Mouse (Mus musculus) forebrain, embryonic 12.5 days (tissue): ENCODE measurements at regions not wholly inside any gene's neighbourhood (a gene's known extent, or its start where the extent isn't known, plus 50 kb on each side); places are given as distances from the start of the nearest gene placed in this dataset.

Source experiments
- ATAC-seq: fragments of 200-750 bp; cut with Nextera tagmentation; 2 replicates; pipeline ENCODE4 v1.8.0; 2017; ENCODE audit warnings: moderate TSS enrichment; ENCODE audit not compliant: low FRiP score
- H3K27ac ChIP-seq: fragments of 300-500 bp; sonication (generic); 2 replicates; pipeline ENCODE4 v1.5.1; 2016; ENCODE audit warnings: mild to moderate bottlenecking
- H3K27me3 ChIP-seq: fragments of 300-500 bp; sonication (generic); 2 replicates; pipeline ENCODE4 v1.6.1; 2016; ENCODE audit warnings: mild to moderate bottlenecking
- H3K36me3 ChIP-seq: fragments of 300-500 bp; sonication (generic); replicated peaks from 2 replicates; pipeline ENCODE4 v1.6.1; 2016; ENCODE audit warnings: mild to moderate bottlenecking
- H3K4me1 ChIP-seq: fragments of 300-500 bp; sonication (generic); 2 replicates; pipeline ENCODE4 v1.6.1; 2016
- H3K4me2 ChIP-seq: fragments of 300-500 bp; sonication (generic); 2 replicates; pipeline ENCODE4 v1.6.1; 2016; ENCODE audit warnings: mild to moderate bottlenecking, moderate library complexity
- H3K4me3 ChIP-seq: fragments of 300-500 bp; sonication (generic); replicated peaks from 2 replicates; pipeline ENCODE4 v1.5.1; 2016; ENCODE audit warnings: mild to moderate bottlenecking
- H3K9ac ChIP-seq: fragments of 300-500 bp; sonication (generic); 2 replicates; pipeline ENCODE4 v1.6.1; 2016; ENCODE audit warnings: mild to moderate bottlenecking
- H3K9me3 ChIP-seq: fragments of 300-500 bp; sonication (generic); 2 replicates; pipeline ENCODE4 v1.6.1; 2016
- WGBS: fragments of 180-500 bp; shearing (Covaris S2); methylation state at CpG from one replicate; pipeline ENCODE4 v1.1.7; 2016; 5-methylcytosine and 5-hydroxymethylcytosine counted together

DNA sequence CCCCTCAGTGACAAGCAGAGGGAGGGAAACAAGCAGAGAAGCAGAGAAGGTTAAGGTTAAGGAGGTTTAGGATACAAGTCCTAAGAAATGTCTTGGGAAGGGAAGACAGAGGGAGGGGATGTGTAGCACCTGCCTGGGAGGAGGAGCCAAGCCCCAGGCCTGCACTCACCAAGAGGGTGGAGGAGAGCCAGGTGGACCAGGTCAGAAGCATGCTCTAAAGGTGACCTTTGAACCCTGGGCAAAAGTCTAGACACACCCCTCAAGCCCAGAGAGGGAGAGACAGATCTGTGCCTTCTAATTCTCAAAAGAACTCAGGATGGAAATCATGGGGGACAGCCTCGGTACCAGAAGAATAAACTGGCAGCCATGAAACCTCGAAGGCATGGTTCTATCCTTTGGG lies 54.4 kb upstream of the Calm2 start:
- Histone ChIP-seq H3K4me3 (no peak overlapping the region), H3K27me3 (peaks cover 3% of the 10 kb centered on the region; the same call in 1 of the 2 replicates), H3K4me2 (no peak overlapping the region), H3K36me3 (no peaks in the 10 kb centered on the region), H3K9ac (no peak overlapping the region), H3K4me1 (peaks cover 14% of the 10 kb centered on the region), H3K27ac (no peak overlapping the region), H3K9me3 (no peaks in the 10 kb centered on the region)
- 44% methylated on average over 2 of the region's 2 CpGs for WGBS
- no peak for ATAC-seq

DNA sequence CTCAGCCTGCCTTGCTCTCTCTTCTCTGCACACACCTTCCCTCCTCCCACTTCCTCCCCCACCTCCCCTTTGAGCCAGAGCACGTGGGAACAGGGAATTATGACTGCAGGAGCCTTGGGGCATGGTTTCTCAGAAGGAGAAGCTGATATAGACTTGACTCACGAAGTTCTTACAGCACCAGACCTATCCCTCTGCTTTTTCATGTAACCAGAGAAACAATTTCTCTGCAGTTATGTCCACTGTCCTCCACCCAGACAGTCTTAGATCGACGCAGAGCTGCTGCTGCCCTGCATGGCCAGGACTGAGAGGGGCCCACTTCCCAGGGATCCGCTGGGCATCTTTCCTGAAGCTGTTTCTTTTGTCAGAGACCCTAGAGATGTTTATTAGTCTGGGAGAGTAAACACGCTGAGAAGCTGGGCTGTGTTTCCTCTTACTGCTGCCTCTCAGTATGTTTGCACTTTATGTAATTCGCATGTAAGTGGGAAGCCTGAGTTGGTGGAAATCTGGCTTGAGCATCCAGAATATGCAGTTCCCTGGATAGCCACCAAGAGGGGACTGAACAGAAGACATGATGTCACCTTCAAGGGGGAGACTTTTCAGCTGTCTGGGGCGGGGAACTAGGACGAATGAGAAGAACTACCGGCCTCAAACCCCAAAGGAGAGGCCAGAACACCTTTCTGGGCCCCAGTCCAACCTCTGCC lies 55.1 kb upstream of the Calm2 start:
- no peaks in the 10 kb centered on the region for H3K36me3 ChIP-seq
- H3K4me2 ChIP-seq: no peak overlapping the region
- WGBS: 42% methylated on average over 10 of the region's 10 CpGs
- peaks cover 14% of the 10 kb centered on the region for H3K4me1 ChIP-seq
- no peak overlapping the region for H3K9ac ChIP-seq
- no peak for ATAC-seq
- no peak overlapping the region for H3K27ac ChIP-seq
- peaks cover 3% of the 10 kb centered on the region; the same call in 1 of the 2 replicates for H3K27me3 ChIP-seq
- no peak overlapping the region for H3K4me3 ChIP-seq
- H3K9me3 ChIP-seq: no peaks in the 10 kb centered on the region

DNA sequence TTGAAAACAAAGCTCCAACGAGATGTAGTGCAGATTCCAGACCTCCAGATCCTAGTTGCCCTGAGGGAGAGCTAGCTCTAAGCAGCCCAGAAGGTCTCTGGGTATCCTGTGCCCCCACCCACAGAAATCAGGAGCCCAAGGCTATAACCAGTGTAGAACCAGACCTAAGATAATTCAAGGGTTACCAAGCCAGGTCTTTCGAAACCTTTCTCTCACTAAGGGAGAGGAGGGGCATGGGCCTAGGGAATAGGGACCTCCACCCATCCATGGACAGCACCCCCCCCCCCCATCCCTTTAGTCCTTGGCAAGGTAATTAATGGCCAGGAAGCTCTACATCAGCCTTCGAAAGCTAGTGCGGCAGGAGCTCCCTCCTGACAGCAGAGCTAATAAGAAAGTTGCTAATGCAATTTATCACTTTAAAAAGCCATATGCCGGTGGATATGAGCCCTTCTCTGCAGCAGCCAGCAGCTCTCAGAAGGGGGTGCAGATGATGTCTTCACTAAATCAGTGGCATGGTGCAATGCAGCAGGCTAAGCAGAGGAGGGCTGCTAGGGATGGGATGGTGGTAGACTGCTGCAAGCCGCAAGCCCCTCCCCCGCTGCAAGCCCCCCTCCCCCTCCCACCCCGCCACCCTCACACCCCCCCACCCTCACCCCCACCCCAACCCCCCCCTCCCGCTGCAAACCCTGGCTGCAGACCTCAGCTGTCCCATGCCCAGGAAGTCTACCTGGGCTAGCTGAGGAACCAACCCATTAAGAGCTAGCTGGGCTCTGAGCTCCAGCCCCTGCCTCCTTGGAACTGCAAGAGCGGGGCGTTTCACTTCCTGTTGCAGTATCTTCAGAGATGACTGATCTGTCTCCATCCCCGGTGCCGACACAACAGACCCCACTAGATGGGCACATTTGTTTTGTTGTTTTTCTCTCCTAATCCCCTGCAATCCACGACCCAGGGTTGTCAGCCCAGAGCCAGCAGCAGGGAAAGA lies 55.9 kb upstream of the Calm2 start:
- Histone ChIP-seq H3K9me3 (no peaks in the 10 kb centered on the region), H3K27me3 (peaks cover 3% of the 10 kb centered on the region; the same call in 1 of the 2 replicates), H3K36me3 (no peaks in the 10 kb centered on the region), H3K4me2 (peak overlapping the region; percentile 10; the same call in 1 of the 2 replicates), H3K4me3 (no peak overlapping the region), H3K27ac (no peak overlapping the region), H3K4me1 (peaks cover 14% of the 10 kb centered on the region), H3K9ac (no peak overlapping the region)
- ATAC-seq: peak; percentile 57; the same call in 1 of the 2 replicates
- WGBS: 25% methylated on average over 13 of the region's 14 CpGs

DNA sequence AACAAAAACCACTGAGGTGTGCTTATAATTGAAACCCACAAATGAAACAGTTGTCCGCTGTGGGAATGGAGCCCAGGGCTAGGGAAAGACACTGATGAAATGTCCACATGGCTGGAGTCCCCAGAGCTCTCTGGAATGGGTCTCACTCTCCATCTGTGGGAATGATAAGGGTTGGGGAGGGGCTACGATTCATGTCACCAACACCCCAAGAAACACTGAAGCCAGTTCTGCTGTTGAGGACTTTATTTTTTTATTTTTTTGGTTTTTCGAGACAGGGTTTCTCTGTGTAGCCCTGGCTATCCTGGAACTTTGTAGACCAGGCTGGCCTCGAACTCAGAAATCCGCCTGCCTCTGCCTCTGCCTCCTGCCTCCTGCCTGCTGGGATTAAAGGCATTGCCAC lies 56.8 kb upstream of the Calm2 start:
- H3K4me1 ChIP-seq: peaks cover 22% of the 10 kb centered on the region
- H3K27me3 ChIP-seq: peaks cover 3% of the 10 kb centered on the region; the same call in 1 of the 2 replicates
- H3K27ac ChIP-seq: no peak overlapping the region
- no peak overlapping the region for H3K4me3 ChIP-seq
- H3K9ac ChIP-seq: no peak overlapping the region
- WGBS: 81% methylated on average over 5 of the region's 5 CpGs
- H3K4me2 ChIP-seq: no peak overlapping the region
- H3K36me3 ChIP-seq: no peaks in the 10 kb centered on the region
- H3K9me3 ChIP-seq: no peaks in the 10 kb centered on the region
- ATAC-seq: no peak

DNA sequence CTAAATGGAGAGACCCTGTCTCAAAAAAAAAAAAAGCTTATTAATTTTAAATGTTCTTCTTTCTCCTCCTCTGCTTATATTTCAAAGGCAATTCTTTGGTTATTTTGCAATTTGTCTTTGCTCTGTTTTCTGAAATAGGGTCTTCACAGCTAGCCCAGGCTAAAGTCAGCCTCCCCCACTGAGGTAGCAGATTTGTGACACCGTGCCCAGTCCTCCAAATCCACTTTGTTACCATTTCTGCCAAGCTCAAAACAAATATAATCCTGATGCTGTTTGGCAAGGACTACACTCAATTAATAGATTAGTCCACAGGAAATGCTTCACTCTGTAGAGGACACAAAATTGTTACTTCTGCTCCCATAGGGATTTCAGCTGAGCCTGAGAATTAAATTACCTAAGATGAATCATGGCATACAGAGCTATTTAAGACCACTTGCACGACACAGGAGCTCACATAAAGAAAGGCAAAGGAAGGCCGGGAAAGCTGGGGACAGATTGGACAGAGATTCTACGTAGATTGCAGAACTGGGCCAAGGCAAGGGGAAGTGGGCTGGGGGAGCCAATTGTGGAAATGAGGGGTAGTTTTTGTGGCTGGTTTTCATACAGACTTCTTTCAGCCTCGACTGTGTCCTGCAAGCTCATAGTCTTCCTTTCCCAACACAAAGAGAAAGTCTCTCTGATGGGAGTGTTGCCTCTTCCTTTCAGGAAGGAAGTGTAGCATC lies 58.4 kb upstream of the Calm2 start:
- Histone ChIP-seq H3K27me3 (peaks cover 6% of the 10 kb centered on the region; the same call in 1 of the 2 replicates), H3K9ac (no peak overlapping the region), H3K27ac (no peak overlapping the region), H3K4me2 (no peak overlapping the region), H3K4me3 (no peak overlapping the region), H3K4me1 (peaks cover 35% of the 10 kb centered on the region), H3K36me3 (no peaks in the 10 kb centered on the region), H3K9me3 (no peaks in the 10 kb centered on the region)
- WGBS: 79% methylated on average over 5 of the region's 5 CpGs
- ATAC-seq: no peak

DNA sequence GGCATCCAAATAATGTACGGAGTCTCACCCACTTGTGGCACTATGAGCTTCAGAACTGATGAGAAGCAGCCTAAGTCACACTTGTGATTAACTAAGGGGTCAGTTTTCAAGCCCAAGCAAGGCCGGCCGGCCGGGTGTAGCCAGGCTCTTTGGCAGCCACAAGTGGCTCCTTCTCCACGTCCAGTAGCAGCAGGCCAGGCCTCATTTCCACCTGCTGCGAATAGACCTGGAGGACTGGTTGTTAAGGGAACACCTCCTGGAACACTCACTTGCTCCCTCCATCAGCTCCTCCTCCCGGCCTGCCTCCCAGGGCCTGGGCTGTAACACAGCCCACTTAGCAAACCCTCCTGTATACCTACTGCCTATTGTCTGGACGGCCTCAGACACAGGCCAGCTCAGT lies 61.1 kb upstream of the Calm2 start:
- 53% methylated on average over 8 of the region's 8 CpGs for WGBS
- H3K9me3 ChIP-seq: no peaks in the 10 kb centered on the region
- H3K4me1 ChIP-seq: peaks cover 29% of the 10 kb centered on the region
- no peak overlapping the region for H3K9ac ChIP-seq
- H3K4me2 ChIP-seq: no peak overlapping the region
- no peak for ATAC-seq
- 0 out of 2 replicates have a peak, but pooled peaks cover 3% of the 10 kb centered on the region for H3K27me3 ChIP-seq
- H3K4me3 ChIP-seq: no peak overlapping the region
- no peaks in the 10 kb centered on the region for H3K36me3 ChIP-seq
- H3K27ac ChIP-seq: no peak overlapping the region

DNA sequence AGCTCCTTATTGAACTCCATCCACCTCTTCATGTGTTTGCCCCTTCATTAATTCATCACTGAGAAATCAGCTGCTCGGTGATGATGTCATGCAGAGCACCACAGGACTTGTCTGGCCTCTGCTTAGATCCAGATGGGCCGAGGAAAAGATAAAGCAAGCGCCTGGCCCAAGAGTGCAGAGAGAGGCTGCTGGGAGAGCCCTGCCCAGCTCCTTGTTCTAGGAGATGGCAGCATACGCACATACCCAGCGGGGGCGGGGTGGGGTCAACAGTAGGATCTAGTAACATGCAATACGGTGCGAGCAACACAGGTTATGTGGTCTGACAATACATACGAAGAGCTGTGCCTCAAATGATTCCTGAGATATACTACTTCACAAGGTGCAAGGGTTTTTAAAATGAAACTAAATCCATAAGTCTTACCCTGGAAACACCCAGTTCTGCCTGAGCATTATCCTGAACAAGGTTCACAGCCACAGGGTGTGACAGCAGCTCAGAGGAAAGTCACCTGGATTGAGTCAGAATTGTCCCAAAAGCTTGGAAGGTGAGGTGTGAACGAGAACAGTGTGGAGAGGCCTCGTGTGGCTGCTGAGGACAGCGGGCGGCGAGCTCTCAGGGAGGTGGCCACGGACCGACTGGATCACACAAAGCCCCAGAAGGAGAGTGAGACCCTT lies 62.0 kb upstream of the Calm2 start:
- H3K9me3 ChIP-seq: no peaks in the 10 kb centered on the region
- no peak overlapping the region for H3K27ac ChIP-seq
- 69% methylated on average over 16 of the region's 16 CpGs for WGBS
- H3K9ac ChIP-seq: no peak overlapping the region
- H3K27me3 ChIP-seq: 0 out of 2 replicates have a peak, but pooled peaks cover 3% of the 10 kb centered on the region
- no peaks in the 10 kb centered on the region for H3K36me3 ChIP-seq
- 0 out of 2 replicates have a peak, but pooled peaks have one; percentile 36 for ATAC-seq
- no peak overlapping the region for H3K4me2 ChIP-seq
- H3K4me3 ChIP-seq: no peak overlapping the region
- H3K4me1 ChIP-seq: peaks cover 29% of the 10 kb centered on the region

DNA sequence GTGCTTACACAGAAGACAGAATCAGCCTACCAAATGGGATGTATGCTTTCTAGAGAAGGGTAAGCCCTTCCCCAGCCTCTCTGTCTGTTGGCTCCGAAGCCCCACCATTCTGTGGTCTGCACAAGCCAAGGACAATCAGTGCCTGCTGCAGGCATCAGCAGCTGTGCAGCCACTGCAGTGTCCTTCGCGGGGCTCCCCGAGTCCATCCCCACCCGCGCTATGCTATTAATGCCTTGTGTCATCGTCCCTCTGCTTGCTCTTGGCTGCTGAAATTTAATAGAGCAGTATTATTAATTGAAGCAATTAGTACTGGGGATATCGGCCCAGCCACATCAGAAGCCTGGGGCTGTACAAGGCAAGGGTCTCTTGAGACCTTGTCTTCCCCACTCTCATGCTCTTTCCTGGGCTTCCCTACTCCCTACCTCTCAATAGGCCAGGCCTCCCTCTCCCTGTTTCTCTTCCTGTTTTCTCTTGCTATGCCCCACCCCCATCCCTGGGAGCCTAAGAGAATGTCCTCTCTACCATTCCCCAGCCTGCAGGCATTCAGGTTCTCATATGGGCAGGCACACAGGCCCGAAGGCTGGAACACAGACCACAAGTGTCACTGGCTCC lies 65.4 kb upstream of the Calm2 start:
- 63% methylated on average over 9 of the region's 9 CpGs for WGBS
- Histone ChIP-seq H3K4me2 (no peak overlapping the region), H3K36me3 (no peaks in the 10 kb centered on the region), H3K27me3 (0 out of 2 replicates have a peak, but pooled peaks cover 3% of the 10 kb centered on the region), H3K4me1 (peaks cover 33% of the 10 kb centered on the region), H3K4me3 (no peak overlapping the region), H3K9ac (no peak overlapping the region), H3K9me3 (no peaks in the 10 kb centered on the region), H3K27ac (0 out of 2 replicates have a peak overlapping the region, but pooled peaks have one; percentile 5)
- peak; percentile 21; the same call in 1 of the 2 replicates for ATAC-seq

DNA sequence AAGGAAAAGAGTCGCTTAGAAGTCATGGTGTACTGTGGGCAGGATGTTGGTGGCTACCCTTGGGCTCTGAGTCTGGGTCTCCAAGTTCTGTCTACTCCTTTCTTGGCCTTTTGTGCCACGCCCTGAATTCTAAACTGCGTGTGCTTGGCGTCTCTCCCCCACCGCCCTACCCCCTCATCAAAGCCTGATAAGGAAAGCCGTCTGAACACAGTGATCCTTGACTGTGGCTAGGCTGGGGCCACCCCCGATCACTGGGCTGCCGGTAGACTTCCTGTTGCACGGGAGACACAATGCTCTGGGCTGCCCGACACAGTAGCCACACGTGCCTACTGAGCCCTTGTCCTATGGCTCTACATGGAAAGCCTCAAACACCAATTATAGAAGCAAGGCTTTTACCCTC lies 67.1 kb upstream of the Calm2 start:
- ATAC-seq: no peak
- no peak overlapping the region for H3K9ac ChIP-seq
- 0 out of 2 replicates have a peak, but pooled peaks cover 3% of the 10 kb centered on the region for H3K27me3 ChIP-seq
- H3K4me2 ChIP-seq: no peak overlapping the region
- no peaks in the 10 kb centered on the region for H3K9me3 ChIP-seq
- no peak overlapping the region for H3K4me3 ChIP-seq
- H3K36me3 ChIP-seq: no peaks in the 10 kb centered on the region
- no peak overlapping the region for H3K27ac ChIP-seq
- peaks cover 26% of the 10 kb centered on the region for H3K4me1 ChIP-seq
- WGBS: 73% methylated on average over 11 of the region's 11 CpGs

DNA sequence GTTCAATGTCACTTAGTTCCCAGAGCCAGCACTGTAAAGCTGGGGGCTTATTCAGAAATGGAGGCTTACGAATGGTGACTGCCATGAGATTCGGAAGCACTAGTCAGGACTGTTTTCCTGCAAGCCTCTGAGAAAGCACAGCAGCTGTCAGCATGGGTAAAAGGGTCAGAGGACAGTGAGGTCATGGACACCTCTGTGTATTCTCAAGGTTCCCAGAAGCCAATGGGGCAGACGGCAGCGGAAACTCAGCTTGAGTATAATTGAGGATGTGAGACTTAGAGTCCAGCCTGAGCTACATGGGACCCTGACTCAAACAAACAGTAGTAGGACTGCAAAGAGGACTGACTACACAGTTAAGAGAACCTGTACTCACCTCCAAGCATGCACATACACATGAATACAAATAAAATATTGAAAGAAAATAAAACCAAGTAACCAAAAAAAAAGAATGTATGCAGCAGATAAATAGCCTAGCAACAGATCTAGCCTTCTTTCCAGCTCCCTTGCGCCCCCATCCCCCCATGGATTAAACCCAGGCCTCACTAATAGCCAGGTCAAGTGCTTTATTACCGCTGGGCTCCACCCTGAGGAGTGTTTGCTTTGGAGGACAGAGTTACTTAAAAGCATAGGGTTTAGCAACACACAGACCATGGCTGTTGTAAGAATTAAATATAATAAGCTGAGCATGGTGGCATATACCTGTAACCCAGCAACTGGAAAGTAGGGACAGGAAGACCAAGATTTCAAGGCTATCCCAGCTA lies 67.8 kb upstream of the Calm2 start:
- no peak overlapping the region for H3K4me3 ChIP-seq
- H3K27me3 ChIP-seq: no peaks in the 10 kb centered on the region
- H3K27ac ChIP-seq: no peak overlapping the region
- no peaks in the 10 kb centered on the region for H3K9me3 ChIP-seq
- no peak overlapping the region for H3K4me2 ChIP-seq
- peaks cover 19% of the 10 kb centered on the region; the same call in 1 of the 2 replicates for H3K4me1 ChIP-seq
- no peak for ATAC-seq
- no peak overlapping the region for H3K9ac ChIP-seq
- no peaks in the 10 kb centered on the region for H3K36me3 ChIP-seq
- WGBS: 70% methylated on average over 6 of the region's 6 CpGs

DNA sequence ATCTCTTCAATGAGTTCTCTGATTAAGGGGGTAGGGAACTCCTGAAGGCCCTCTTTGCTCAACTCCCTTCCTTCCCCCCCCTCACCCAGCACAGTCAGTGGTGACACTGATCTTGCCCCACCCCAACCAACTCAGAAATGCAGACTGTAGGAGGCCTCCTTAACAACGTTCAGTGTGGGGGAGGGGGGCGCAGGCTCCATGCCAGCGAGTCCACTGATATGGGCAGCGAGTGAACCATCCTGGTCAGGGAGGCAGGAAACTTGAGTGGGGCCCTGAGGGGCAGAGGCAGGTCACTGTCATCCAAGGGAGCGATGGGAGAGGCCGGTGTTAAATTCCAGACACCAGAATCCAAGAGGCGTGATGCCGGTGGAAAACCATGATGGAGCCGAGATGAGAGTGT lies 70.5 kb upstream of the Calm2 start:
- H3K27ac ChIP-seq: no peak overlapping the region
- H3K9me3 ChIP-seq: no peaks in the 10 kb centered on the region
- peaks cover 23% of the 10 kb centered on the region for H3K4me1 ChIP-seq
- H3K4me3 ChIP-seq: no peak overlapping the region
- H3K4me2 ChIP-seq: no peak overlapping the region
- H3K27me3 ChIP-seq: no peaks in the 10 kb centered on the region; the same call in 1 of the 2 replicates
- no peak overlapping the region for H3K9ac ChIP-seq
- no peaks in the 10 kb centered on the region for H3K36me3 ChIP-seq
- 77% methylated on average over 9 of the region's 9 CpGs for WGBS
- no peak for ATAC-seq
